23 mouse cellular contexts compared by ENCODE assay signal in the genomic region with DNA sequence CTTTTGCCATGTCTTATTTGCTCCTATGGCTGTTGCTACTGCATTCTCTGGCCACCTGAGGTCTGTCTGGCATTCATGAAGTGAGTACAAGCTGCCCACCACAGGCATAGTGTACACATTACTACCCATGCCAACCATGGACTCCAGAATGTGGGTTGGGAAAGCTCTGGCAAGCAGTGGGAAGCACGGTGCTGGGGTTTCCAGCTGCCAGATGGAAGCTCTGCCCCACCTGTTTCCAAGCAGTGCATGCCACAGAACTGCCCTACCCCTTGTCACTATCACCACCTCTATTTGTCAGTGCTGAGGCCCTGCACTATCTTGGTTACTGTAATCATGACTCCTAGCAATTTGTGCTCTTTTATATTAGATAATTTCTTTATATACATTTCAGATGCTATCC.
DNase-seq lines count a peak whose midpoint lies in the region; ATAC-seq and TF ChIP-seq lines count a peak whose summit lies in the region.
"Had no signal": no experiment of that assay in that cellular context is flagged by ENCODE, and none has a peak within 500 bp of the region (broad histone marks: within the 10 kb centered on the region; RNA-seq: fewer than 3 reads in every experiment).

No protein-coding gene starts in this region.

- DNase-seq in heart, adult 9 months (ENCODE audit: low spot score in 2 of 2) = no peak
- no peak for DNase-seq in stomach, postnatal 0 days (ENCODE audit: low spot score)
- peak; percentile 15 for DNase-seq in brain, adult 2 months (ENCODE audit: low read depth, low spot score)
- no peak for DNase-seq in left cerebral cortex, adult 9 months (ENCODE audit: low spot score in 2 of 2)
- DNase-seq in thymus, postnatal 14 days = no peak
- DNase-seq: adrenal gland, adult 2 months; adrenal gland, adult 8-10 months; adrenal gland, postnatal 10 days; adrenal gland, postnatal 14 days; adrenal gland, postnatal 25 days; adrenal gland, postnatal 36 days; B cell, adult 2 months; cerebellum, adult 11 months; cerebellum, adult 11-12 months; cerebellum, adult 18-20 months had no signal

- H3ac ChIP-seq in myocyte (ENCODE audit: control insufficient read depth, insufficient read length) = no peak overlapping the region

- no peak overlapping the region for H3K27ac ChIP-seq in heart, embryonic 12.5 days (ENCODE audit: poor library complexity, severe bottlenecking)
- H3K27ac ChIP-seq in stomach, embryonic 16.5 days (ENCODE audit: low read length) = no peak overlapping the region
- H3K27ac ChIP-seq in stomach, postnatal 0 days (replicated peaks) = no peak overlapping the region

- H3K4me1 ChIP-seq in heart, embryonic 12.5 days (replicated peaks) = no peaks in the 10 kb centered on the region
- H3K4me1 ChIP-seq in stomach, embryonic 16.5 days (ENCODE audit: control insufficient read depth, insufficient read depth, low read length) = no peaks in the 10 kb centered on the region
- no peaks in the 10 kb centered on the region for H3K4me1 ChIP-seq in stomach, postnatal 0 days (replicated peaks; ENCODE audit: control insufficient read depth, insufficient read depth)

- no peaks in the 10 kb centered on the region for H3K27me3 ChIP-seq in heart, embryonic 12.5 days (replicated peaks)
- no peaks in the 10 kb centered on the region for H3K27me3 ChIP-seq in stomach, embryonic 16.5 days (ENCODE audit: control insufficient read depth, insufficient read depth, low read length)
- H3K27me3 ChIP-seq in stomach, postnatal 0 days (ENCODE audit: control insufficient read depth, insufficient read depth, low read length) = no peaks in the 10 kb centered on the region
- no peaks in the 10 kb centered on the region for H3K27me3 ChIP-seq in myocyte (ENCODE audit: control insufficient read depth, insufficient read depth, insufficient read length)
- H3K27me3 ChIP-seq: CH12.LX, Patski had no signal

- H3K79me2 ChIP-seq in myocyte (ENCODE audit: control insufficient read depth, insufficient read depth) = no peaks in the 10 kb centered on the region

- H3K9me3 ChIP-seq in heart, embryonic 12.5 days (replicated peaks) = peaks cover 9% of the 10 kb centered on the region
- no peaks in the 10 kb centered on the region for H3K9me3 ChIP-seq in stomach, embryonic 16.5 days (replicated peaks; ENCODE audit: control insufficient read depth, low read length)
- H3K9me3 ChIP-seq in stomach, postnatal 0 days (ENCODE audit: control insufficient read depth, low read length) = no peaks in the 10 kb centered on the region

- H3K4me2 ChIP-seq in heart, embryonic 12.5 days = no peak overlapping the region
- H3K4me2 ChIP-seq in stomach, embryonic 16.5 days (ENCODE audit: low read depth, low read length) = no peak overlapping the region
- no peak overlapping the region for H3K4me2 ChIP-seq in stomach, postnatal 0 days (replicated peaks; ENCODE audit: low read depth)
- no peak overlapping the region for H3K4me2 ChIP-seq in myocyte (ENCODE audit: low read depth)

- peak; percentile 18; the same call in 1 of the 2 replicates for ATAC-seq in heart, embryonic 12.5 days (ENCODE audit: insufficient number of reproducible peaks, low FRiP score)
- peak; percentile 33; the same call in 1 of the 2 replicates for ATAC-seq in stomach, embryonic 16.5 days (ENCODE audit: insufficient read depth, low FRiP score)
- no peak for ATAC-seq in stomach, postnatal 0 days (ENCODE audit: low FRiP score, low TSS enrichment)
- ATAC-seq: activated CD4-positive, CD25-positive, alpha-beta regulatory T cell, adult 4 months; CD4-positive, CD25-positive, alpha-beta regulatory T cell, adult 4 months; Patski had no signal

- no peaks in the 10 kb centered on the region for H3K36me3 ChIP-seq in heart, embryonic 12.5 days
- no peaks in the 10 kb centered on the region for H3K36me3 ChIP-seq in stomach, embryonic 16.5 days (ENCODE audit: control insufficient read depth, insufficient read depth, low read length)
- no peaks in the 10 kb centered on the region for H3K36me3 ChIP-seq in stomach, postnatal 0 days (ENCODE audit: control insufficient read depth, insufficient read depth, low read length)
- H3K36me3 ChIP-seq in myocyte (ENCODE audit: control insufficient read depth, insufficient read depth) = no peaks in the 10 kb centered on the region
- H3K36me3 ChIP-seq: G1E had no signal

- no peak overlapping the region for H3K4me3 ChIP-seq in heart, embryonic 12.5 days
- no peak overlapping the region for H3K4me3 ChIP-seq in stomach, embryonic 16.5 days (replicated peaks; ENCODE audit: low read length)
- no peak overlapping the region for H3K4me3 ChIP-seq in stomach, postnatal 0 days (ENCODE audit: low read depth, low read length)
- H3K4me3 ChIP-seq in myocyte = no peak overlapping the region

- H3K9ac ChIP-seq in heart, embryonic 12.5 days = no peak overlapping the region
- no peak overlapping the region for H3K9ac ChIP-seq in stomach, embryonic 16.5 days (ENCODE audit: low read length)
- no peak overlapping the region for H3K9ac ChIP-seq in stomach, postnatal 0 days (ENCODE audit: low read length)

- WGBS in heart, embryonic 12.5 days = 63% methylated on average over 1 of the region's 1 CpGs
- 70% methylated on average over 1 of the region's 1 CpGs for WGBS in stomach, embryonic 16.5 days
- 73% methylated on average over 1 of the region's 1 CpGs for WGBS in stomach, postnatal 0 days

- TF ChIP-seq POLR2A in myocyte (IDR thresholded peaks at IDR 0.05; ENCODE audit: insufficient read length, low read depth) = no peak

- TF ChIP-seq CTCF in stomach, postnatal 0 days (IDR thresholded peaks at IDR 0.05; ENCODE audit: low read depth) = no peak

- TF ChIP-seq EP300 in stomach, postnatal 0 days (optimal IDR thresholded peaks at IDR 0.05) = no peak

TF ChIP-seq in myocyte, 11 proteins besides CTCF, POLR2A, EP300 and RAD21:
- TF ChIP-seq USF1 (IDR thresholded peaks at IDR 0.05; ENCODE audit: low read depth) (no peak), REST (IDR thresholded peaks at IDR 0.05; ENCODE audit: insufficient read depth, insufficient read length) (no peak), TCF12 (IDR thresholded peaks at IDR 0.05; ENCODE audit: insufficient read depth, poor library complexity, severe bottlenecking) (no peak), SRF (IDR thresholded peaks at IDR 0.05; ENCODE audit: control insufficient read depth, insufficient read length, low read depth) (no peak), E2F4 (IDR thresholded peaks at IDR 0.05; ENCODE audit: insufficient read depth) (no peak), TCF3 (IDR thresholded peaks at IDR 0.05; ENCODE audit: insufficient read length, low read depth) (no peak), MYOG (IDR thresholded peaks at IDR 0.05; ENCODE audit: control insufficient read depth in 1 of 3, insufficient read depth in 1 of 3, insufficient read length in 2 of 3, low read depth in 2 of 3) (peak in 2 of 3 experiments; percentile 6 to 84), MAX (IDR thresholded peaks at IDR 0.05; ENCODE audit: low read depth) (no peak), MYOD1 (IDR thresholded peaks at IDR 0.05; ENCODE audit: control insufficient read depth in 1 of 3, insufficient read length in 2 of 3, low read depth in 2 of 3) (peak in 1 of 3 experiments; percentile 83)
